Mouse (Mus musculus) testis, adult 2 months (tissue): Measurements from ENCODE around the gene Hist1h2ap. TPM values are rescaled to one million over a fixed set of nuclear protein-coding genes. Genes with fewer than 3 reads are reported as not detected.
"Not testable (repeated sequence)": the region's sequence is repeated elsewhere in the genome, so short reads cannot be mapped to it uniquely, and the experiment has no call there.

ENCODE experiments used
- H3K27ac ChIP-seq: fragments of 200-500 bp; 2 replicates; pipeline ENCODE4 v1.5.1; 2012; ENCODE audit warnings: low read depth, low read length; ENCODE audit not compliant: control insufficient read depth, insufficient read depth
- H3K27me3 ChIP-seq: fragments of 200-500 bp; 2 replicates; pipeline ENCODE4 v1.6.1; 2012; ENCODE audit warnings: mild to moderate bottlenecking, low read length, moderate library complexity; ENCODE audit not compliant: control insufficient read depth, insufficient read depth
- H3K36me3 ChIP-seq: fragments of 200-500 bp; 2 replicates; pipeline ENCODE4 v1.6.1; 2012; ENCODE audit warnings: mild to moderate bottlenecking, low read length; ENCODE audit not compliant: control insufficient read depth, insufficient read depth
- H3K4me1 ChIP-seq: fragments of 200-500 bp; 2 replicates; pipeline ENCODE4 v1.6.1; 2012; ENCODE audit warnings: low read length; ENCODE audit not compliant: control insufficient read depth, insufficient read depth
- H3K4me3 ChIP-seq: fragments of 200-500 bp; 2 replicates; pipeline ENCODE4 v1.5.1; 2012; ENCODE audit warnings: low read depth, mild to moderate bottlenecking, low read length, moderate library complexity, mixed read lengths; ENCODE audit not compliant: control insufficient read depth
- CTCF ChIP-seq: fragments of 200-500 bp; IDR thresholded peaks from 2 replicates; pipeline ENCODE4 v1.5.1; 2012; ENCODE audit warnings: low read depth, mild to moderate bottlenecking, inconsistent platforms, low read length, moderate library complexity; ENCODE audit not compliant: control insufficient read depth, insufficient read depth, insufficient replicate concordance
- POLR2A ChIP-seq: fragments of 200-500 bp; IDR thresholded peaks from 2 replicates; pipeline ENCODE4 v1.6.1; 2012; ENCODE audit warnings: low read depth, mild to moderate bottlenecking, inconsistent platforms, low read length, moderate library complexity; ENCODE audit not compliant: control insufficient read depth
- polyA plus RNA-seq: library from polyadenylated mRNA; depleted of rRNA; stranded (reverse); fragments of >200 nt; gene quantifications from 2 replicates; pipeline ENCODE4 v1.2.3, GENCODE M21; 2012

The Hist1h2ap gene
- polyA plus RNA-seq, 1 experiment = 7.4 TPM

DNA sequence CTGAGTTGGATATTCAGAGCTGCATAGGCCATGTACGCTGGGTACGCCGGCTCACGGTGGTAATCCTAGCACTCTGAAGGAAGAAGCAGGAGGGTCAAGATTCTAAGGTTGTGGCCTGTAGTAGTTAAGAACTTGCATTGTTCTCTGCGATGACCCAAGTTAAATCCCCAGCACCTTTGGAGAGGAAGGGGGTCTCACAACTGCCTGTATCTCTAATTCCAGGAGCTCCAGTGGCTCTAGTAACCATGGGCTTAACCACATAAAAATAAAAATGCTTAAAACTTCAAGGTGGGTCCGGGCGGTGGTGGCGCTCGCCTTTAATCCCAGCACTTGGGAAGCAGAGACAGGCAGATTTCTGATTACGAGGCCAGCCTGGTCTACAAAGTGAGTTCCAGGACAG, 3.0 kb downstream of the Hist1h2ap start:
- H3K27ac ChIP-seq = 0 out of 2 replicates have a peak overlapping the region, but pooled peaks have one; percentile 44
- H3K36me3 ChIP-seq = no peaks in the 10 kb centered on the region
- TF ChIP-seq CTCF (no peak), POLR2A (no peak)
- no peak overlapping the region for H3K4me3 ChIP-seq
- no peaks in the 10 kb centered on the region for H3K27me3 ChIP-seq
- H3K4me1 ChIP-seq = no peaks in the 10 kb centered on the region; the same call in 1 of the 2 replicates

DNA sequence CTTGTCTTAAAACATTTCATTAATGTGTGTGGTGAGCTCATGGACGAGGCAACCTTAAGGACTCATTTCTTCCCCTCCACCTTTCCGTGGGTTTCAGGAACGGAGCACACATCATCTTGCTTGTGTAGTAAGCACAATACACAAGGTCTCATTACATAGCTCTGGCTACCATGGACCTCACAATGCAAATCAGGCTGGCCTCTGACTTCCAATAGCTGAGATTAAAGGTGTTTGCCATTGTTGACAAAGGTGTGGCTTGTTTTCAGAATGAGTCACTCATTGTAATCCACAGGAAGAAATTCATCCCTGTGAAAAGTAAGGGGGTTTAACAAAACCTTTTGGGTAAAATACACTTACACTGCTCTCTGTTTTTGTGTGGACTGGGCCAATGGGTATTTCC, 4.8 kb downstream of the Hist1h2ap start:
- Histone ChIP-seq H3K4me1 (no peaks in the 10 kb centered on the region; the same call in 1 of the 2 replicates), H3K27me3 (no peaks in the 10 kb centered on the region), H3K4me3 (no peak overlapping the region), H3K27ac (no peak overlapping the region), H3K36me3 (no peaks in the 10 kb centered on the region)
- no peak for TF ChIP-seq POLR2A
- TF ChIP-seq CTCF = no peak

GRCm38 (mm10) chr13:21820082-21820890, 13.0 kb downstream of the Hist1h2ap start:
- not testable (repeated sequence) for H3K4me1 ChIP-seq, H3K36me3 ChIP-seq, H3K27me3 ChIP-seq, H3K4me3 ChIP-seq, H3K27ac ChIP-seq

DNA sequence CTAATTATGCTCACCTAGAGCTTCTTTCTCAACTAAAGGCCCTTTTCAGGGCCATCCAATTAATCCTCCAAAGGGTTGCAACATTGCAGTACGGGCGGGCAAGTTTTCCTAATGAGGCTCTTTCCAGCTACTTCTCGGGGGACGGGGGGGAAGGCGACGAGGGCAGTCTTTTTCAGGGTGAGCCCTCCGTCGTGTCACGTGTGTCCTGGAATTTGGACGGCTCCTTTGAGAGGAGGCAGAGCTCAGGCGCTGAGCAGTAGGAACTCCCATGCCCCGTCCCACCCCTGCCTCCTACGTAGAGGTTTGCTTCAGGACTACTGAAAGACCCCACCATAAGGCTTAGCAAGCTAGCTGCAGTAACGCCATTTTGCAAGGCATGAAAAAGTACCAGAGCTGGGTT, 21.2 kb downstream of the Hist1h2ap start:
- H3K36me3 ChIP-seq, H3K4me3 ChIP-seq, H3K4me1 ChIP-seq, H3K27me3 ChIP-seq, H3K27ac ChIP-seq: not testable (repeated sequence)

- H3K27ac ChIP-seq, H3K36me3 ChIP-seq, H3K4me1 ChIP-seq, H3K4me3 ChIP-seq, H3K27me3 ChIP-seq: not testable (repeated sequence)
Observed at GRCm38 (mm10) chr13:21811539-21811938, 21.8 kb downstream of the Hist1h2ap start, which contains the start of gene Hist1h4m. Hist1h4m (plus strand) TSS chr13:21811746.

GRCm38 (mm10) chr13:21811074-21811473, 22.2 kb downstream of the Hist1h2ap start:
- H3K4me1 ChIP-seq, H3K36me3 ChIP-seq: not testable (repeated sequence)

DNA sequence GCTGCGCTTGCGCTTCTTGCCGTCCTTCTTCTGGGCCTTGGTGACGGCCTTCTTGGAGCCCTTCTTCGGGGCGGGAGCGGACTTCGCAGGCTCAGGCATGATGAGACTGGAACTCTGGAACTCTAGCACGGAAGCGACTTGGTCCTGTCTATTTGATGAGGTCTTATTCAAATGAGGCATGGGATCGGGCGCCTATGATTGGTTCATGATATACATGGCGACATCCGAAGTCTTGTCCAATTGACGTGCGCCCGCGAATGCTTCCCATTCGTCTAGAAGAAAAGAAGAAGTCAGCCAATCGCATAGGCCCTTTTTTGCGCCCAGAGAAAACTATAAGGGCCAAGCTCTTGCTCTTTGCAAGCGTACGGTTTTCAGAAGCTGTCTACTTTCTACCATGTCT, 23.2 kb downstream of the Hist1h2ap start, which contains the start of the genes Hist1h2bq and Hist1h2ao:
TSS of gene Hist1h2bq (minus strand) at position 125 of the 400 bp plus-strand sequence.
TSS of gene Hist1h2ao (plus strand) at position 393 of the 400 bp plus-strand sequence.
- not testable (repeated sequence) for H3K27ac ChIP-seq, H3K36me3 ChIP-seq, H3K4me3 ChIP-seq, H3K27me3 ChIP-seq, H3K4me1 ChIP-seq

More at GRCm38 (mm10) chr13:21811074-21811473, 22.2 kb downstream of the Hist1h2ap start:
- H3K27ac ChIP-seq, H3K27me3 ChIP-seq, H3K4me3 ChIP-seq: not testable (repeated sequence)

DNA sequence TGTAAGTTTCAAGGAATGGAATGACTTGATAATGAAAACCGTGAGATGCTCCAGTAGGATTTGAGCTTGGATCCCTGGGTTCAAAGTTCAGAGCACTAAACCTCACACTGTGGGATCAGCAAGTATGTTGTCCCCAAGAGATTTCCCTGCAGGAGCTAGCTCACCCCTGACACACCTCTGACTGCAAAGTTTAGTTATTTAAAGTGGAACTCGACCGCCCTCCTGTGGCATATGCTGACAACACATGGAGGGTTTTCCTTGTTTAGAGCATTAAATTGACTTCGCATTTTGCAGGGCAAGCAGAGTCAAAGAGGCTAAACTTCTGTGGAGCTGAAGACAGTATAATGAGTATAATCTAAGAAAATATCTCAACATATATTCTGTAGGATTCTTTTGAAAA, 30.2 kb downstream of the Hist1h2ap start:
- not testable (repeated sequence) for H3K36me3 ChIP-seq, H3K27ac ChIP-seq, H3K4me3 ChIP-seq, H3K27me3 ChIP-seq, H3K4me1 ChIP-seq

- not testable (repeated sequence) for H3K27me3 ChIP-seq, H3K27ac ChIP-seq, H3K4me3 ChIP-seq, H3K36me3 ChIP-seq, H3K4me1 ChIP-seq
Observed at GRCm38 (mm10) chr13:21797163-21797562, 36.1 kb downstream of the Hist1h2ap start.
